Mouse (Mus musculus) lung, postnatal 0 days (tissue): ENCODE results near the gene Foxe1. TPM values are rescaled to one million over a fixed set of nuclear protein-coding genes. Genes with fewer than 3 reads are reported as not detected.

Source experiments
- ATAC-seq: fragments of 200-750 bp; cut with Nextera tagmentation; 2 replicates; pipeline ENCODE4 v1.8.0; 2017; ENCODE audit warnings: moderate library complexity
- DNase-seq: peaks from one replicate; pipeline ENCODE4 v3.0.0-alpha.2; 2016; ENCODE audit warnings: low spot score
- H3K27ac ChIP-seq: fragments of 300-500 bp; sonication (generic); 2 replicates; pipeline ENCODE4 v1.5.1; 2014; ENCODE audit warnings: antibody characterized with exemption, mild to moderate bottlenecking, low read length, mixed read lengths
- H3K27me3 ChIP-seq: fragments of 300-500 bp; sonication (generic); replicated peaks from 2 replicates; pipeline ENCODE4 v1.6.1; 2014; ENCODE audit warnings: low read length, mixed read lengths; ENCODE audit not compliant: insufficient read depth
- H3K36me3 ChIP-seq: fragments of 300-500 bp; sonication (generic); 2 replicates; pipeline ENCODE4 v1.6.1; 2014; ENCODE audit warnings: low read length, mixed read lengths; ENCODE audit not compliant: insufficient read depth
- H3K4me1 ChIP-seq: fragments of 300-500 bp; sonication (generic); 2 replicates; pipeline ENCODE4 v1.6.1; 2014; ENCODE audit warnings: antibody characterized with exemption, low read depth, low read length, mixed read lengths; ENCODE audit not compliant: insufficient read depth
- H3K4me2 ChIP-seq: fragments of 300-500 bp; sonication (generic); replicated peaks from 2 replicates; pipeline ENCODE4 v1.6.1; 2014; ENCODE audit warnings: low read depth, mild to moderate bottlenecking, low read length, moderate library complexity, mixed read lengths
- H3K4me3 ChIP-seq: fragments of 300-500 bp; sonication (generic); 2 replicates; pipeline ENCODE4 v1.5.1; 2014; ENCODE audit warnings: low read depth, low read length
- H3K9ac ChIP-seq: fragments of 300-500 bp; sonication (generic); replicated peaks from 2 replicates; pipeline ENCODE4 v1.6.1; 2014; ENCODE audit warnings: low read depth, mild to moderate bottlenecking
- H3K9me3 ChIP-seq: fragments of 300-500 bp; sonication (generic); 2 replicates; pipeline ENCODE4 v1.6.1; 2016; ENCODE audit warnings: low read length, mixed read lengths
- CTCF ChIP-seq: IDR thresholded peaks from 2 replicates; pipeline ENCODE4 v1.5.1; 2016; ENCODE audit warnings: antibody characterized with exemption, mild to moderate bottlenecking
- EP300 ChIP-seq: IDR thresholded peaks from 2 replicates; pipeline ENCODE4 v1.6.1; 2016; ENCODE audit warnings: antibody characterized with exemption, mild to moderate bottlenecking, control low read depth
- WGBS: fragments of 180-500 bp; shearing (Covaris S2); extraction: QIAGEN DNeasy Blood & Tissue Kit; methylation state at CpG from one replicate; pipeline ENCODE4 v1.1.7; 2014; 5-methylcytosine and 5-hydroxymethylcytosine counted together
- polyA plus RNA-seq: library from polyadenylated mRNA; unstranded; fragments of >200 nt; fragmentation: Nextera tagmentation; extraction: Ambion mirVana; gene quantifications from 2 replicates; pipeline ENCODE4 v1.2.1, GENCODE M21; 2015

Gene Foxe1
- not detected in 2 replicates for polyA plus RNA-seq

- Histone ChIP-seq H3K4me1 (no peaks in the 10 kb centered on the region; the same call in 1 of the 2 replicates), H3K27me3 (peaks cover 89% of the 10 kb centered on the region), H3K9me3 (no peaks in the 10 kb centered on the region), H3K9ac (no peak within 1 kb of the TSS), H3K4me2 (peak within 1 kb of the TSS; percentile 54), H3K27ac (no peak within 1 kb of the TSS), H3K4me3 (peak within 1 kb of the TSS; percentile 34), H3K36me3 (no peaks in the 10 kb centered on the region)
- no peak for ATAC-seq
- TF ChIP-seq EP300 (no peak), CTCF (no peak)
- 2% methylated on average over 47 of the region's 70 CpGs for whole genome bisulfite sequencing
- peak; percentile 34 for DNase-seq
These were observed at the start of gene Foxe1 for GRCm38 (mm10) chr4:46343596-46344260. Foxe1 (plus strand) TSS chr4:46343609.

- peak; percentile 73 for ATAC-seq
- Histone ChIP-seq H3K4me1 (peaks cover 3% of the 10 kb centered on the region; the same call in 1 of the 2 replicates), H3K4me2 (peak overlapping the region; percentile 91), H3K36me3 (no peaks in the 10 kb centered on the region), H3K4me3 (peak overlapping the region; percentile 59; the same call in 1 of the 2 replicates), H3K9ac (no peak overlapping the region), H3K27me3 (no peaks in the 10 kb centered on the region), H3K27ac (peak overlapping the region; percentile 85; the same call in 1 of the 2 replicates), H3K9me3 (no peaks in the 10 kb centered on the region)
- DNase-seq, result peak; percentile 77
- WGBS, result 7% methylated on average over 8 of the region's 8 CpGs
- TF ChIP-seq EP300 (no peak), CTCF (no peak)
These were observed 39.3 kb upstream of the Foxe1 start for GRCm38 (mm10) chr4:46304071-46304470.

- H3K27me3 ChIP-seq, result no peaks in the 10 kb centered on the region
- TF ChIP-seq CTCF, result peak; percentile 34
- TF ChIP-seq EP300, result no peak
- H3K4me2 ChIP-seq, result peak overlapping the region; percentile 91
- no peaks in the 10 kb centered on the region for H3K9me3 ChIP-seq
- peak overlapping the region; percentile 59 for H3K4me3 ChIP-seq
- no peaks in the 10 kb centered on the region for H3K36me3 ChIP-seq
- peaks cover 3% of the 10 kb centered on the region; the same call in 1 of the 2 replicates for H3K4me1 ChIP-seq
- peak overlapping the region; percentile 85 for H3K27ac ChIP-seq
- ATAC-seq, result peak; percentile 92
- WGBS, result 4% methylated on average over 48 of the region's 78 CpGs
- peak overlapping the region; percentile 44; the same call in 1 of the 2 replicates for H3K9ac ChIP-seq
- peak; percentile 84 for DNase-seq
These were observed 38.5 kb upstream of the Foxe1 start for GRCm38 (mm10) chr4:46304757-46305384.

DNA sequence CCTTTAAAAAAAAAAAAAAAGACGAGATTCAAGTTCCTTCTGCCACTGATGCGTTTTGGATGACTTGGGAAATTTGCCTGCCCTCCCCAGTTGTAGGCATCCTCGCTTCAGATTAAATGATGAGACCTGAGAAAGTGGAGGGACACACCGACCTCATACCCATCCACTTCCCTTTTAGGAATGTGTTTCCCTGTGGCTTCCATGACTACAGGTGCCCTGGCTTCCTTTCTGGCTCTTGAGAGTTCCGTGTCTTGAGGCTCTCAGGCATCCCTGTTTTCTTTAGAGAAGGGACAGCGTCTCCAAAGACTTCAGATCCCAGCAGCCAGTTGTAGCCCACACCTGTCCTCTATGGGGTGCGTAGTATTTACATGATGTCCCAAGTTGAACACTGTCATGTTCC lies 38.0 kb upstream of the Foxe1 start:
- Histone ChIP-seq H3K4me2 (peak overlapping the region; percentile 91), H3K9me3 (no peaks in the 10 kb centered on the region), H3K27me3 (no peaks in the 10 kb centered on the region), H3K27ac (no peak overlapping the region; the same call in 1 of the 2 replicates), H3K4me1 (peaks cover 3% of the 10 kb centered on the region; the same call in 1 of the 2 replicates), H3K4me3 (peak overlapping the region; percentile 59), H3K9ac (0 out of 2 replicates have a peak overlapping the region, but pooled peaks have one; percentile 44), H3K36me3 (no peaks in the 10 kb centered on the region)
- WGBS, result 19% methylated on average over 7 of the region's 7 CpGs
- TF ChIP-seq EP300, result no peak
- no peak for TF ChIP-seq CTCF
- ATAC-seq, result no peak
- DNase-seq, result no peak

GRCm38 (mm10) chr4:46307341-46307740 lies 36.1 kb upstream of the Foxe1 start:
- Histone ChIP-seq H3K4me2 (no peak overlapping the region), H3K27me3 (no peaks in the 10 kb centered on the region), H3K9ac (no peak overlapping the region), H3K4me1 (peaks cover 3% of the 10 kb centered on the region; the same call in 1 of the 2 replicates), H3K27ac (no peak overlapping the region), H3K9me3 (no peaks in the 10 kb centered on the region), H3K4me3 (no peak overlapping the region), H3K36me3 (no peaks in the 10 kb centered on the region)
- DNase-seq (peak; percentile 50), ATAC-seq (no peak)
- TF ChIP-seq EP300, result no peak
- TF ChIP-seq CTCF, result no peak
- WGBS, result 28% methylated on average over 9 of the region's 9 CpGs

DNA sequence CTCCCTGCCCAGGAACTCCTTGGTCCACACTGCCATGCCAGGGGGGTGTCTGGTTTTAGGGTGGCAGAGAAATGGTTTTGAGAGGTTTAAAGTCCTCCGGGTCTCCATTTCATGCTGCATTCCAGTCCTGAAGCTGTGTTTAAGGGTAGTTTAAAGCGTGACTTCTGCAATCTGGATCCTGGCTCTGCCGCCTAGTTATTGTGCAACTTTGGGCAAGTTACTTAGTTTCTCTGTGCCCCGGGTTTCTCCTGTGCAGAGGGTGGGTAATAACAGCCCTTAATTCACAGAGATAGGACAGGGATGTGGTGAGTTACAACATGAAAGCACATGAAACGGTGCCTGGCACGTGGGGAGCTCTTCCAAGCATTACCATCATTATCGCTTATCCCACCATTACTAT lies 35.5 kb upstream of the Foxe1 start:
- Histone ChIP-seq H3K9me3 (no peaks in the 10 kb centered on the region), H3K9ac (no peak overlapping the region), H3K36me3 (no peaks in the 10 kb centered on the region), H3K4me3 (no peak overlapping the region), H3K27ac (no peak overlapping the region), H3K4me2 (no peak overlapping the region), H3K4me1 (peaks cover 3% of the 10 kb centered on the region; the same call in 1 of the 2 replicates), H3K27me3 (no peaks in the 10 kb centered on the region)
- 74% methylated on average over 7 of the region's 7 CpGs for WGBS
- DNase-seq (no peak), ATAC-seq (no peak)
- TF ChIP-seq EP300 (no peak), CTCF (no peak)
